Mouse (Mus musculus) CD4-positive, CD25-positive, alpha-beta regulatory T cell, adult 4 months (primary cell): Measurements from ENCODE around the gene Dok4. TPM values are rescaled to one million over a fixed set of nuclear protein-coding genes. Genes with fewer than 3 reads are reported as not detected.
"Not testable (repeated sequence)": the region's sequence is repeated elsewhere in the genome, so short reads cannot be mapped to it uniquely, and the experiment has no call there.

Experiments used
- ATAC-seq: one replicate; pipeline ENCODE4 v1.8.0; 2017
- polyA plus RNA-seq, 2 experiments: library from polyadenylated mRNA; unstranded; fragments of 100-300 nt; shearing (Covaris generic); gene quantifications; one replicate each; pipeline ENCODE4 v1.2.1; 2017

Dok4 gene
- polyA plus RNA-seq, 2 experiments from 2014 or later: 0.92 to 1.1 TPM

DNA sequence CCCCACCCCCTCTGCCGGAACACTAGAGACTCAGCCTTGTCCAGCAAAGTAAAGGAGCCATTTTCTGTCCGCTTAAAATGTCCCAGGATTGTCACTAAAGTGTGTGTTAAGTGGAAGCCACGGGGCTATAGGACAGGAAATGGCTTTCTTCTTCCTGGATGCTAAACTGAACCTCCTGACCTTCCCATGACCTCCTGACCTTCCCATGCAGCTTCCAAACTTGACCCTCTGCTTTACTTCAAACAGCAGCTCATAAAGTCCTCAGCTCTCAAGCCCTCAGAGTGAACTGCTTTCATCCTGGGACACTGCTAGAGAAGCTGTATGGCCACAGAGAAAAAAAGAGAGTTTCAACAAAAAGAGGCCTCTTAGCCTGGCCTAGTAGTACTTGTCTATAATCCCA, 690 bp upstream of the Dok4 start:
- no peak for ATAC-seq

DNA sequence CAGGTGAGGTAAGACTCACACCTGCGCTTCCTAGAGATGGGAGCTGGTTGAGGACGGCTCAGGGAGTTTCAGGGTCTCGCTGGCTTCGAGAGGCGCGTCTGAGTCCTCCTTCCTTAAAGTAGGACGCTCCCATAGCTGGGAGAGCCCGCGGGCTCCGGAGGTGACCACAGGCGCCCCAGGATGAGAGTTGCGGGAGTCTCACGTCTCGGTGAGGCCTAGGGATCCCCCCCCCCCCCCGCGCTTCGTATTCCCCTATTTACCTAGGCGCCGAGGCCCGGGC, 319 bp downstream of the Dok4 start:
- no peak for ATAC-seq

DNA sequence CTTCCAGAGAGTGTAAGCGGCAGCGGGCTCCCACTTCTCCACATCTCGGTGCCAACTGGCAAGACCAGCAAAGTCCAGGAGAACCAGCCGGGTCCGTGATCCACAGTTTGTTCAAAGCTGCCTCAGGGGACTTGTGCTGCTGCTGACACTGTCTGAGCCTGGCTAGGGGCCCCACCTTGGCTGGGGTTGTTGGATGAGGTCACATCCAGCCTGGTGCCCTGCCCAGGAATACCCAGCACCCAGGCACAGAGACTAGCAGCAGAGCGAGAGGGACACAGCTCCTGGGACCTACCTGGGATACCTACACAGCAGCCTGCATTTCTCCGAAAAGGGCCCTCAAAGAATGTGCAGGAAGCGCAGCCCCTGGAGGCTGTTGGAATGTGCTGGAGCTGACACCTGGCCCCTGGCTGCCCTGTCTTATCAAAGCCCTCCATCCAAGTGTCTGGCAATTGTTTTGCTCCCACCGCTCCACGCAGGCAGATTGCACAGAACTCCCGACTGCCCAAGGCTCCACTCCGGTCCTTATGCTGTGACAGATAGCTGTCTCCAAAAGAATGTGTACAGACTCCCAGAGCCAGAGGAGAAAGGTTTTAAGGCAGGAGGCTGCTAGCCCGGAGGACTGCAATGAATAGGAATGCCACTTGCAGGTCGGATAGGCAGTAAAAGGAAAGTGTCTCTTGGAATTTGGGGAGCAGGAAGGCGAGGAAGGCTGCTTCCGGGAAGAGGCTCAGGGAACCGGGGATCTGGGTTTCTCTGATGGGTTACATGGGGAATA, 847 bp downstream of the Dok4 start:
- ATAC-seq: no peak

DNA sequence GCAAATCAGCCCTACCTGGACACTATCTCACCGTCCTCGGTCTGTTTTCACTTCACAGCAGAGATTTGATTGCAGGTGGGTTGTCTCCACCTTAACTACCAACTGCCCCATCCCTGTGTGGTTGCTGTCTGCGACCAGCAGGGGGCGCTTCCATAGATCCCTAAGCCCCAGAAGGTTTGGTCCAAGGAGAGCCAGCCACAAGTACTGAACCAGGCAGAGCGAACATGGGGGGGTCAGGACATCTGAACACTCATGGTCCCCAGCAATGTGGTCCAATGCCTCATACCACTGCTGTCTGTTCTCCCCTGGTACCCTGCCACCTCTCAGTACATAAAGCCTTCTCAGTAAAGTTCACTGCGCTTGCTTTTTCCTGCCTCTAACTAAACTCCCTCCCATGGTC, 1.8 kb downstream of the Dok4 start:
- ATAC-seq: no peak

DNA sequence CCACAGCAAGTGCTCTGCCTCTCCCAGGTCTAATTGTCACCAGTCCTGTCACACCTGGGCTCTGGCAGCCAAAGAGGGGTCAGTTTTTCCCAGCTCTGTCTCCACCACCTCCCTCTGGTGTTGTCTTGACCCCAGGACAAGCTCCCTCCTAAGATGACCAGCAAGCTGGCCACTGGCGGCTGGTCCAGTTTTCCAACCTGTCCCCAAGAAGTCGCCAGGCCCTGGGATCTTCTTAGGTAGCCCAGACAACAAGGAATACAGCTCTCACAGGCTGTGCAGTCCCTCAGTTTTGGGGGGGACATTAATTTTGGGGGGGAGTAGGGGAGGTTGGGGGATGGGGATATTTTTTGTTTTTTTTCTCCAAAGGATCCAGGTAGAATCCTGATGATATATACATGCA, 3.6 kb downstream of the Dok4 start:
- ATAC-seq: no peak

DNA sequence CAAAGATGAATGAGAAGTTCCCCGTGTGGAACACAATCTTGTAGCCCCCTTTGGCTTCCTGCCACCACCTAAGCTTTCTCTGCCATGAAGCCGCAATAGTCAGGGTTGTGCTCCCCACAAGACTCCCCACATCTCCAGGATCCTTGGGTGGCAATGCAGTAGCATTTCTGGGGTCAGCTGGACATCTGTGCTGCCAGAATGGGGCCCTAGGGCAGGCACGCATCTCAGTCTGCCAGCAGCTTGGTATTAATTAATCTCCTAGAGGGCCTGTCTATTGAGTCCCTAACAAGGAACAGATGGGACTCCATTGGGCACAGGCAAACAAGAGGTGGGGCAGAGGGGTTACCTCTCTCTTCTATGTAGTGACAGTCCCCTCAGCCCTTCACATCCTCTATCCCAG, 4.0 kb downstream of the Dok4 start:
- no peak for ATAC-seq

DNA sequence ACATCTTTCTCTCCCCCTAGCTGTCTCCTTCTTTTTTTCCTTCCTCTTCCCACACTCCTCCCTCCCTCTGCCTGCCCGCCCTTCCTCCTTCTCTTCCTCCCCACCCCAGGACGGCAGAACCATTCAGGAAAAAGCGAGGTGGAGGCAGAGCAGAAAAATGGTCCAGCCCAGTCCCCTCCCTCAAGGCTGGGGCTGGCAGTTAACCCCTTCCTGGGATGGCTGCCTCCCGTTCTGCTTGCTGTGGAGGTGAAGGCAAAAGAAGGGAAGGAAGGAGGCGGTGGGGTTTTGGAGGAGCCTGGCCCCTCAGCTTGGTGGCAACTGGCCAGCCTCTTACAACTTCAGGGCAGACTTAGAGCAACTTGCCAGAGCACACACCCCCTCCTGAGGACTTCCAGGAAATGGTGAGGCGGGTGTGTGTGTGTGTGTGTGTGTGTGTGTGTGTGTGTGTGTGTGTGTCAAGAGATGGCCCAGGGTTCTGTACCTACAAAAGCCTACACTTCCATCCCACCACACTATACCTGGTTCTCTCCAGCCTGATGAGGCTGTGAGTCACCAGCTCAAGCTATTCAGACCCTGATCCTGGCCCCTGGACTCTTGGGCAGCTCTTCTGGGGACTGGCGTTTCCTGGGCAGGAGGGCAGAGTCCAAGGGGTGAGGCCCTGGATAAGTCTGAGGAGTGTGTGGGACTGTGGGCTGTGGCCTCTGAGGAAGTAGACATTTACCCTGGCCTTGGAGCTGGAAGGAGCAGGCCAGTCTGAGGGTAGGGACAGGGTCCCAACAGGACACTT, 4.8 kb downstream of the Dok4 start:
- ATAC-seq: peak; percentile 56

DNA sequence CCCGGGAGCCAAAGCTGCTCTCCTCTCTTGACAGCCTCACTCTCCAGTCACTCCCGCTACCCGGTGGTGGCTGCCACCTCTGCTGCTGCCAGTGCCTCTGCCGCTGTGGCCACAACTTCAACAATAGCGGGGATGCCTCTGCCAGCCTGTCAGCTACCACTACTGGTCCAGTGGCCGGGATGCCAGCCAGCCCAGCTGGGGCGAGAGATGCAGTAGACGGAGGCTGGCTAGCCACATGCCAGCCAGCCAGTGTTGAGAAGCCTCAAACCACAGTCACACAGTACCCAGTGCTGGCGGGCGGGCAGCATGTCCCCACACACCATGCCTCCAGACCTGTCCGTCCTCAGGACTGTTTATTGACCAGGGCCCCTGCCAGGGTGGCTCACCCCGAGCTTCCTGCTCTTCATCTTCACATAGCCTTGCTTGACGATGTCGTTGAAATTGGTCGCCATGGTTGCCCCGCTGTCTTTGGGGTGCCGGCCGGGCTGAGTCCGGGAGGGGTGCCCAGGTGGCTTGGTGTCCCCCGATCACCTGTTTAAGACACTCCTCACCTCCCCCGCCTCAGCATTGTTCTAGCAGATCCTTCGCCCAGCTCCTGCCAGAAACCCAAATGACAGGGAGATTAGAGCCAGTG, 5.5 kb downstream of the Dok4 start:
- peak; percentile 33 for ATAC-seq

DNA sequence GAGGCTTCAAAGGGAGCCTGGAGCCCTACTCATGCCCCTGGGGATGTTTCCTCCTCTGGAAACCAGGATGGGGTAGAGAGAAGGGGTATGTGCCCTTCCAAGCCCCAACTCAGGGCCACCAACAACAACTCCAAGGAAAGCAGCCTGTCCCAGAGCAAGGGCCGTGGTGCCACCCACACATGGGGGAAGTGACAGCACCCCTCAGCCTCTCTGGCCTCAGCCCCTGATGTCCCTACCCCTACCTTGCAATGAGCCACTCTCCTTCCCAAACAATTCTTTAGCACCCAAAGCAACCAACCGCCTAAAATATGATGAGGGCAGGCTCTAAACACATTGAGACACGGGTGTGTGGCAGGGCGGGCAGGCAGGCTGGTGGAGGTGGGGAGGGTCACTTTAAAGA, 6.1 kb downstream of the Dok4 start:
- no peak for ATAC-seq

DNA sequence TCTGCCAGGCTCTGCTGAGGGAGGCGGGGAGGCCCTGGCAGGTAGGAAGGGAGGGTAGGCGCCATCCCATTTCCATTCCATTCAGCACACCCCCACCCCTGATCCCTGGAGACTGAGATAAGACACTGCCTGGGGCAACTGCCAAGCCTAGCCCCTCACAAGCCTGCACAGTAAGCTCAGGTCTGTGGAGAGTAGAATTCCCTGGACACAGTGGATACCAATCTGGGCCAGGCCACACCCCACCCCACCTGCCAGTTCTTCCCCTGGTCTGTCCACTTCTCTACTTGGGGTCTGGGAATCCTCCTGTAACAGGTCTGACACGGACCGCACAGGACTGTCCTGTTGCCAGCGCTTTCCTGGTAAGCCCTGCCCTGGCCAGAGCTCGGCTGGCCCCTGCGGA, 7.0 kb downstream of the Dok4 start:
- no peak for ATAC-seq

DNA sequence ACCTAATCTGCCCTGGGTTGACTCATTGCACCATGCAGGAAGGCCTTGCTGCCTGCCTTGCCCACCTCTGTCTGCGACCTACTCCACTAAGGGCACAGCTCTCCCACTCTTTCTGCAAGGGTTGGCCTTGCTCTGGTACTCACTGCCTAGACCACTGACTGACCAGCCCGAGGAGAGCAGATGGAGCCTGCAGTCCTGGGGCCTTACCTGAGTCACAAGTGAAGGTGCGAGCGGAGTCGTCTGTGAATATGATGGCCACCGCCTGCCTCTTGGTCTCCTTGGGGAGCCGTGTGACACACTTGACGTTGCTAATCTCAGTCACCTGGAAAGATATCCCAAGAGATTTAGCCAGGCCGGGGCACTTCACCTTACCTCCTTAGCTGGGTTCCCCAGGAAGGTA, 9.2 kb downstream of the Dok4 start:
- ATAC-seq: no peak

DNA sequence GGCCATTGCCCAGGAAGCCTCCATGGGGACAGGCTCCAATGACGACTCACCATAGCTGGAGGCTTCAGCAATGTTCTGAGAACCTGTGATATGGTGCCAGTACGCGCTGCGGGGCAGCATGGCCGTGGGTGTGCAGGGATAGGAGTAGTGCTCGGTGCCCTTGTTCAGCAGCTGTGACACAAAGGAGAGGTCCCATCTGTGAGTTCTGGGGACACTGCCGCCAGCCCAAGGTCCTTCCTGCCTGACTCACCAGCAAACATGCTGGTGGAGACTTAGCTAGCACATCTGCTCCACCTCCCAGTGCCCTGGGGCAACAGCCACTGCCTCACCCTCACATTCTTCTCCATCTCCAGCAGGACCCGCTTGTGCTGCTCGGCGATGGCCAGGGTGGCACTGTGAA, 10.8 kb downstream of the Dok4 start:
- ATAC-seq: no peak

DNA sequence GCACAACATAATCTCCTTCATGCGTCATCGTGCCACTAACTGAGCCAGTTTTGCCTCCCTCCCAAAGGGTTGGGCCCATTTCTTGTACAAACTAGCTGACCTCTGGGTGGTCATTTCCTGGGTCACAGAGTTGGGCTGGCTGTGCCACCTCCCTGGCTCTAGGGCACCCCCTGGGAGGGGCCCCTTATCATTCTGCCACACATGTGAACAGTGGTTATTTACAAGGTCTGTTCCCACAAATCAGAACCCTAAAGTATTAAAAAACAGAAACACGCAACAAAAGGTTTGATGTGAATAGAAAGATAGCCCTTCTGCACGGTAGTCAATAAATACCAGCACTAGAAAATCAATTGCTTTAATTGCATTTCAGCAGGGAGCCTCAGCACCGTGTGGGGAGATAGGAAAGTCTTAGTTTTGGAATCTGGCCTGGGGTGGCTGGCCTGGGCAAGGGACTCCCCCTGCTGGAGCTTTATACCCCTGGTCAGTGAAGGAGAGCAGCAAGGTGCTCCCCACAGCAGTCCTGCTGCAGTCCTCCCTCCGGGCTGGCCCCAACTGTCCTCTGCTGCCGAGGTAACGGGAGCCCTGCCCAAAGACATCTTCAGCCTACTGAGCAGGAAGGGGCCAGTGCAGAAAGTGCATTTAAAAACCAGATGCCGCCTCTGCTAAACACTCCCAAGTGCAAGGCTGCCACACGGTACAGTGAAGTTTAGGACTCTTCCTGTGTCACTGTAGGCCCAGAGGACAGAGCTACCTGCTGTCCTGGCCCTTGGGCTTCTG, 12.0 kb downstream of the Dok4 start:
- ATAC-seq: no peak

DNA sequence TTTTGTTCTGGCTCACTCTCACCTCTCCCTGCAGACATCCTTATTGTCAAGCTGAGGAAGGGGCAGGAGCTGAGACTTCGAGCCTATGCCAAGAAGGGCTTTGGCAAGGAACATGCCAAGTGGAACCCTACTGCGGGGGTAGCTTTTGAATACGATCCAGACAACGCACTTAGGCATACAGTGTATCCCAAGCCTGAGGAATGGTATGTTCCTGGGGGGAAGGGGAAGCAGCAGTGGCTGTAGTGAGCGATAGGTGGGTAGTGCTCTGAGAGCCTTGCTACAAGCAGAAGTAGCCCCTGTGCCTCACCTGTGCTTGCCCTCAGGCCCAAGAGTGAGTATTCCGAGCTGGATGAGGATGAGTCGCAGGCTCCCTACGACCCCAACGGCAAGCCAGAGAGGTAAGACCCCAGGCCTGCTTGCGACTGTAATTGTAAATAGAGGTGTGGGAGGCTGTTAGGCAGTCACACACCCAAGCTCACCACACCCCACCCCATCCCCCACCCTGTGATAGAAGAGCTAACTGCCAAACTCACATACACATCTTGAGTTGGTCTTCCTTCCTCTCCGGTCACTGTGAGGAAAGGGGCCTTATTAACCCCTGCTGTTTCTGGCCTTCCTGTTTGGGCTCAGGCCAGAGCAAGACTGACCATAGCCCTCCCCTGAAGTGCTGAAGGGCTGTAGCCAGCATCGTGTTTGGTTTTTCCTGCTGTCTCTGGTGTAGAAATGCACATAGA, 13.5 kb downstream of the Dok4 start:
- no peak for ATAC-seq

DNA sequence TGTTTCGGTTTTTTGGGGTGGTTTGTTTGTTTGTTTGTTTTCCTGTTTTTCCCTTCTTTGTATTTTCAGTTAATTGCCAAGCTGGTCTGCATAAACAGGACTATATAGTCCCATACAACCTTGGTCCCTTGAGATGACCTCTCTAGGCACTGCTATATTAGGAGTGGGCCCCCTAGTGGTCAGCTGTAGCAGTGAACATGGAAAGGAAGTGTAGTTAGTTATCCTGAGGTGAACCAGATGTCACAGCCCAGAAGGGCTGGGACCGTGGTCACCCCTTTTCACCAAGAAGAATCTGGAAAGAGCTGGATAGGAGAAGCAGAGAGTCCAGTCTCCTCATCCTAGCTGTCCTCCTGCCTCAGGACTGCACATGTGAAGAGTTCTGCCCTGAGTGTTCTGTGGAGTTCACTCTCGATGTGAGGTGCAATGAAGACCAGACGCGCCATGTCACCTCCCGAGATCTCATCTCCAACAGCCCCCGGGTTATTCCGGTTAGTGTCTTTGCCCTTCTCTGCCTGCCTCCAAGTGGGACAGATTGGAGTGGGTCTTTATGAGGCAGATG, 14.7 kb downstream of the Dok4 start:
- ATAC-seq: peak; percentile 56

DNA sequence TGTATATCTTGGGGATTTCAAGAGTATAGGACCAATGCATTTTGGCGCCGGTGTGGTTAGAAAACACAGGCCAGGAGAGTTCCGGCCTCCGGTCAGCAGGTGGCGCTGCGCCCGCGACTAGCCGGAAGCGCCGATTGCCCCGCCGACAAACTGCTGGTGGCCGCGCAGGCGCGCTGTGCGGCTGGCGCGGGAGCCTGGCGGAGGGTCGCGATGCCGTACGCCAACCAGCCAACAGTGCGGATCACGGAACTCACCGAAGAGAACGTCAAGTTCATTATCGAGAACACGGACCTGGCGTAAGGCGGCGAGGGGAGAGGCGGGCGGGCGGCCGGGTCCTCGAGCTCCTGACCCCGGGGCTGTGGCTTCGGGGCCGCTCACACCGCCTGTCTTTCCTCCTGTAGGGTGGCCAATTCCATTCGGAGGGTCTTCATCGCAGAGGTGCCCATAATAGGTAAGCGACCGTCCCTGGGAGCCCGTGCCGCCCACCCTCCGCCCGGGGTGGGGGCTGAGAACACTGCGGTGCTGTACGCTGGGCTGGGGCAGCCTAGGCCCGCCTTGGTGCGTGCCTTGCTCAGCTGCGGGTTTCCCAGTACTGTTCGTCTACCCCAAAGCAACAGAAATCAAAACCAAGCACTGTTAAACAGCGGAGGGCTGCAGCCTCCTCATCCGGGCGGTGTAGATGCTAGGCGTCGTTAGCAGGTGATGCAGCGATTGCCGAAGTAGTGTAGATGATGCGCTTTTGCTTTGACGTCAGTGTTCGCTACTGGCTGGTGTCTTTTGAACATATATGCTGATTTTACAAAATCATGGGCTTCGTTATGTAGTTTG, 18.6 kb downstream of the Dok4 start, which contains the start of gene Polr2c:
Polr2c (plus strand) TSS at position 105 of the 828 bp plus-strand sequence.
- ATAC-seq: peak; percentile 85

DNA sequence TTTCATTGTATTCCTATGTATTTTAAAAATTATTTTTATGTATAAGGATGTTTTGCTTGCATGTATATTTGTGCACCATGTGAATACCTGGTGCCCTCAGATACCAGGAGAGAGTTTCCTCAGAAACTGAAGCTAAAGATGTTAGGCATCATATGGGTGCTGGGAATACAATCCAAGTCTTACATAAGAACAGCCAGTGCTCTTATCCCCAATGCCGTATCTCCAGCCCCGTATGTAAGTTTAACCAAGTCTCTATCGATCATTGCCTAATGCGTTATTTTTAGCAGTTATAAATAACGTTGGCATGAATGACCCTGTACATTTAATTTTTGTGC, 19.2 kb downstream of the Dok4 start:
- peak; percentile 24 for ATAC-seq

DNA sequence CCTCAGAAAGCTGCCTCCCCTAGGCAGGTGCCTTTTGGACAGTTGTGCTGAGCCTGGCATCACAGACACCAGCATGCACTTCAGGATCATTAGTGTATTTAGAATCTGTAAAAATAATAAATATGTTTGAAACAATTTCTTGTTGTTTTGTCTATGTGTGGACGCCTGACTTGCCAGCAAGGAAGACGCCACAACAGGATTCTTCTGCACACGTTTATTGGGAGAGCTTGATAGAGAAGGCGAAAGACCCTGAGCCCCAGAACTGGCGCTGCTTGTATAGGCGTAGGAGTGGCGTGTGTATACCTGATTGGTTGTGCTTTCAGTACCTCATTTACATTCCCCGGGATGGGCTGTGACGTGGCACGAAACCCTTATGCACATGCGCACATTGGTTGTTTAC, 21.4 kb downstream of the Dok4 start:
- not testable (repeated sequence) for ATAC-seq

DNA sequence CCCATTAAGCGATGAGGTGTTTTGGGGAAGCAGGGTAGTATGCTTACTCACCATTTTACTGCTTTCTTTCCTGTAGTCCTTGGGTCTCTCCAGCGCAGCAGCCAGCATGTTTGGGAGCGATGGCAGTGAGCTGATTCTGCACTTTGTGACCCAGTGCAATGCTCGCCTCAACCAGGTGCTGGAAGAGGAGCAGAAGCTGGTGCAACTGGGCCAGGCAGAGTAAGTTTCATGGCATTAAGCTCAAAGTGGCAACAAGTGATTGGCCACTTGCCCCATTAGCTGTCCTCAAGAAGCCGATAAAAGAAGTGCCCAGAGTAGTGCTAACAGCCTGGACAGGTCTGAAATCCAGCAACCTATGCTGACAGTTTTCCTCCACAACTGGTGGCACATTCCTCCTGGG, 26.1 kb downstream of the Dok4 start:
- ATAC-seq: no peak

DNA sequence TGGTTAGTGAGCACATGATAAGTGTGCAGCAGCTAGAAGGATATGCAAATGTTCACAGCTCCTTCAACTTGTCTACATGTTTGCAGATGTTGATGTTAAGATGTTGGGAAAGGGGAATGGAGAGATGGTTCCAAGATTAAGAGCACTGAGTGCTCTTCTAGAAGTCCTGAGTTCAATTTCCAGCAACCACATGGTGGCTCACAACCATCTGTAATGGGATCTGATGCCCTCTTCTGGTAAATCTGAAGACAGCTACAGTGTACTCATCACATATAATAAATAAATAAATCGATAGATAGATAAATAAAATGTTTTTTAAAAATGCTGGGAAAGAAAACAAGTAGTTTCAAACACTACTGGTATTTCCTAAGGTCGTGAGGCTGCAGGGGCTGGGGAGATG, 34.9 kb downstream of the Dok4 start:
- ATAC-seq: no peak

DNA sequence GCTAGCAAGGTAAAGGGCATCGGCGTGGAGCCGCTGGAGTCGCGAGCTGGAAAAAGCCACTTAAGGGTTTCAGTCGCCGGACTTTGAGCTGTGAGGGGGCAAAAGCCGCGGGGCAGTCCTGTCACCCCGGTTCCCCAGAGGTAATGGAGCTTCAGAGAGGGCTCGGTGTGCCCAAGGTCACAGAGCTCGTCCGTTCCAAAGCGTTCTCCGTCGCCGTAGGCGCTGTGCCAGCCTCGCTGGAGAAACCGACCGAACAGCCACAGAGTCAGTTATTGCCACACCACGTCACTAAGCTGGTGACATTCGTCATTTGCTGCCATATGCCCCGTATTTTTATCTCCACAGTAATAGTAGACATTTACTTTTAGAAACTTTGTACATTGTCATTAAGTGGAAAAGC, 37.5 kb downstream of the Dok4 start:
- peak; percentile 57 for ATAC-seq
